Mouse (Mus musculus) erythroid progenitor cell, adult 5-6 weeks (primary cell): ENCODE measurements around the gene Msmo1. TPM values are rescaled to one million over a fixed set of nuclear protein-coding genes. Genes with fewer than 3 reads are reported as not detected.

Experiments used
- total RNA-seq, 2 experiments: library from RNA; stranded (forward) in 1 of 2; stranded (reverse) in 1 of 2; fragments of 150-400 nt in 1 of 2; fragments of 186-747, 209-891 nt in 1 of 2; gene quantifications; 2 replicates each; pipeline versions ENCODE4 v1.2.3 to v1.2.4; 2015 to 2017; ENCODE audit warnings: low replicate concordance in 2 of 2

Msmo1 gene
- total RNA-seq, 2 experiments from 2014 or later, result 7.9 to 19.3 TPM

Other genes starting within 250 kb of the Msmo1 start
- gene Cpe, start 40.7 kb downstream of the Msmo1 start, total RNA-seq (2015; ENCODE audit: low replicate concordance), result not detected in 2 replicates
- gene Cpe, start 40.7 kb downstream of the Msmo1 start, total RNA-seq (2017; ENCODE audit: low replicate concordance), result not detected in 2 replicates
- 1.4 and 4.6 TPM in 2 replicates for gene Klhl2, start 116.2 kb upstream of the Msmo1 start, total RNA-seq (2015; ENCODE audit: low replicate concordance)
- gene Klhl2, start 116.2 kb upstream of the Msmo1 start, total RNA-seq (2017; ENCODE audit: low replicate concordance), result 1.2 and 2.6 TPM in 2 replicates
- 8.8 and 14.4 TPM in 2 replicates for gene Tmem192, start 213.4 kb upstream of the Msmo1 start, total RNA-seq (2015; ENCODE audit: low replicate concordance)
- 0.45 and 1.8 TPM in 2 replicates for gene Tmem192, start 213.4 kb upstream of the Msmo1 start, total RNA-seq (2017; ENCODE audit: low replicate concordance)